Mouse (Mus musculus): Measurements from ENCODE around the gene Gm7544. TPM values are rescaled to one million over a fixed set of nuclear protein-coding genes. Genes with fewer than 3 reads are reported as not detected.
"Not testable (repeated sequence)": the region's sequence is repeated elsewhere in the genome, so short reads cannot be mapped to it uniquely, and the experiment has no call there.

Gm7544 gene
- polyA plus RNA-seq, 1 experiment, result not detected

DNA sequence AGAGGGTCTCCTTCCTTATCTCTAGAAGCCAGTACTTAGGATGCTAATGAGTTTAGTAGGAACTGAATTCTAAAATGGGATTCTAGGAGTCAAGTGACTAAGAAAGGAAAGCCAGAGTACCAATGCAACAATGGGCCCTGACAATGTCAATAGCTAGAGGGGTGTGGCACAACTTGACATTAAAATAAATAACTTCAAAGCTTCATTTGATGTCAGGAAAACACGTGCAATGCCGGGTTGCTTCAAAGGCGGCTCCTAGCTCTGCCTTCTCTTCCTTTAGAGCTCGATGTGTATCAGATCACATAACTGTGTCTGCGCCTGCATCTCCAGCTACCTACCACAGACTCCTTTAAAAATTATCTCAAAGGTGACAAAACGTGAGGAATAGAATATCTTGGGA, 18.1 kb upstream of the Gm7544 start:
- no peak overlapping the region for H3K4me3 ChIP-seq (ENCODE audit: insufficient read depth, low read length)
- TF ChIP-seq CTCF (IDR thresholded peaks at IDR 0.05; ENCODE audit: low read depth, low read length), result no peak
- TF ChIP-seq POLR2A (IDR thresholded peaks at IDR 0.05; ENCODE audit: borderline replicate concordance, low read depth, low read length), result no peak
- H3K4me1 ChIP-seq (ENCODE audit: control insufficient read depth, insufficient read depth, low read length), result peaks cover 5% of the 10 kb centered on the region
- no peak overlapping the region for H3K27ac ChIP-seq (ENCODE audit: insufficient read depth, low read depth, low read length)

- TF ChIP-seq POLR2A (IDR thresholded peaks at IDR 0.05; ENCODE audit: borderline replicate concordance, low read depth, low read length), result no peak
- no peak for TF ChIP-seq CTCF (IDR thresholded peaks at IDR 0.05; ENCODE audit: low read depth, low read length)
- no peak overlapping the region for H3K4me3 ChIP-seq (ENCODE audit: insufficient read depth, low read length)
- peaks cover 5% of the 10 kb centered on the region for H3K4me1 ChIP-seq (ENCODE audit: control insufficient read depth, insufficient read depth, low read length)
- no peak overlapping the region for H3K27ac ChIP-seq (ENCODE audit: insufficient read depth, low read depth, low read length)
Observed at GRCm38 (mm10) chr1:82973244-82973643, 17.4 kb upstream of the Gm7544 start.

DNA sequence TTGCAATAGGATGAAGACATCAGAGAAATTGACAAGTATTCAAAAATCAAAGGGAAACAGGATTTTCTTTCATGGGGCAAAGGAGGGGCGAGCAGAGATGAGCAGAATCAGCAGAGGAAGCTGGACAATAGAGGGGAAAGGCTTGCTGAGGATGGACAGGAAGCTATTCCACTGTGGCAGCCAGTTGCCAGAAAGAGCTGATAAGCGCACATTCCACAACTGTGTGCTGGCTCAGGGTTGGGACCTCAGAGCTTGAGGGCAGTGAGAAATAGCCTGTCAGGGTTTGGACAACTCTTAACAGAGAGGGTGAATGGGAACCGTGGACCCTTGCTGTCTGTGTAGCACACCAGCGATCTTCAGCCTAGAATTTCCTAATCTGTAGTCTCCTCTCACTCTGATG, 16.2 kb upstream of the Gm7544 start:
- Histone ChIP-seq H3K4me1 (ENCODE audit: control insufficient read depth, insufficient read depth, low read length) (peaks cover 5% of the 10 kb centered on the region), H3K4me3 (ENCODE audit: insufficient read depth, low read length) (no peak overlapping the region), H3K27ac (ENCODE audit: insufficient read depth, low read depth, low read length) (no peak overlapping the region)
- TF ChIP-seq POLR2A (IDR thresholded peaks at IDR 0.05; ENCODE audit: borderline replicate concordance, low read depth, low read length) (no peak), CTCF (IDR thresholded peaks at IDR 0.05; ENCODE audit: low read depth, low read length) (no peak)

GRCm38 (mm10) chr1:82966413-82966812, 10.6 kb upstream of the Gm7544 start:
- no peak for TF ChIP-seq POLR2A (IDR thresholded peaks at IDR 0.05; ENCODE audit: borderline replicate concordance, low read depth, low read length)
- no peak for TF ChIP-seq CTCF (IDR thresholded peaks at IDR 0.05; ENCODE audit: low read depth, low read length)
- H3K4me3 ChIP-seq (ENCODE audit: insufficient read depth, low read length), result no peak overlapping the region
- no peaks in the 10 kb centered on the region for H3K4me1 ChIP-seq (ENCODE audit: control insufficient read depth, insufficient read depth, low read length)
- H3K27ac ChIP-seq (ENCODE audit: insufficient read depth, low read depth, low read length), result no peak overlapping the region

GRCm38 (mm10) chr1:82959870-82960385, 4.1 kb upstream of the Gm7544 start, which contains the start of gene Gm47955:
Gene Gm47955 (plus strand): TSS chr1:82960286.
- Histone ChIP-seq H3K27ac (ENCODE audit: insufficient read depth, low read depth, low read length) (no peak within 1 kb of the TSS), H3K4me1 (ENCODE audit: control insufficient read depth, insufficient read depth, low read length) (no peaks in the 10 kb centered on the region), H3K4me3 (ENCODE audit: insufficient read depth, low read length) (no peak within 1 kb of the TSS)
- TF ChIP-seq POLR2A (IDR thresholded peaks at IDR 0.05; ENCODE audit: borderline replicate concordance, low read depth, low read length), result no peak

GRCm38 (mm10) chr1:82948601-82949000, 7.2 kb downstream of the Gm7544 start:
- no peak overlapping the region for H3K4me3 ChIP-seq (ENCODE audit: insufficient read depth, low read length)
- TF ChIP-seq POLR2A (IDR thresholded peaks at IDR 0.05; ENCODE audit: borderline replicate concordance, low read depth, low read length) (no peak), CTCF (IDR thresholded peaks at IDR 0.05; ENCODE audit: low read depth, low read length) (no peak)
- peaks cover 3% of the 10 kb centered on the region for H3K4me1 ChIP-seq (ENCODE audit: control insufficient read depth, insufficient read depth, low read length)
- no peak overlapping the region for H3K27ac ChIP-seq (ENCODE audit: insufficient read depth, low read depth, low read length)

DNA sequence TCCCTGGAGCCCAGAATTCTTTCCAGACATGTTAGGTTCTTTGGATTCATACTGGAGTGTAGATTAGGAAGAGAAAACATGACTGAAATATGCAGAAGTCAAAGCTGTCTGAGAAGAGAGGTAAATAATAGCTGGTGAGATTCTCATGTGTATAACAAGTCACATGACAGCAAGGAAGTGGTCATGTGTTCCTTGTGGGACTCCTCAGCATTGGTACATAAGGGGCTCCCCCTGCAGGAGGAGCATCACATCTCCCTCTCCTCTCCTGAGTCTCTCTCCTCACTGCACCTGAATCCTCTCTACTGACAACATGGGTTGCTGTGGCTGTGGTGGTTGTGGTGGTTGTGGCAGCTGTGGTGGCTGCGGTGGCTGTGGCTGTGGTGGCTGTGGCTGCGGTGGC, 9.8 kb downstream of the Gm7544 start:
- H3K4me1 ChIP-seq (ENCODE audit: control insufficient read depth, insufficient read depth, low read length); H3K27ac ChIP-seq (ENCODE audit: insufficient read depth, low read depth, low read length); H3K4me3 ChIP-seq (ENCODE audit: insufficient read depth, low read length): not testable (repeated sequence)

GRCm38 (mm10) chr1:82943295-82943694, 12.5 kb downstream of the Gm7544 start, which contains the start of gene A030003K21Rik:
Gene A030003K21Rik (minus strand): TSS chr1:82943388.
- H3K27ac ChIP-seq (ENCODE audit: insufficient read depth, low read depth, low read length); H3K4me1 ChIP-seq (ENCODE audit: control insufficient read depth, insufficient read depth, low read length); H3K4me3 ChIP-seq (ENCODE audit: insufficient read depth, low read length): not testable (repeated sequence)

DNA sequence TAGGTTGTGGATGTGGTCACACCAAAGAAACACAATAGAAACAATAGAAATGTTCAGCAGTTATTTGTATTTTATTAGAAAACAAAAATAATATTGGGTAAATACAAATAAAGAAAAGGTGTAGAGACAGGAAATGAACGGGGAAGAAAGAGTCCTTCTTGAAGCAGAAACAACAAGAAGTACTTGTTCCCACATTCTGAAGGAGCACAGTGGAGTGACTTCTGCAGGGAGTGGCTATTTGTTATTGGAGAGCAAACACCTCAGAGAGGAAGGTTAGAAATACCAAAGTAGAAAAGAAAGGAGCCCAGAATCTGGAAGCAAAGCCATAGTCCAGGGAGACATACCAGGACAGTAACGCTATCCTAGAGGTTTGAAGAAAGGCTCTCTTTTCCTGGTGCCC, 13.3 kb downstream of the Gm7544 start:
- not testable (repeated sequence) for H3K4me3 ChIP-seq (ENCODE audit: insufficient read depth, low read length); H3K27ac ChIP-seq (ENCODE audit: insufficient read depth, low read depth, low read length); H3K4me1 ChIP-seq (ENCODE audit: control insufficient read depth, insufficient read depth, low read length)

DNA sequence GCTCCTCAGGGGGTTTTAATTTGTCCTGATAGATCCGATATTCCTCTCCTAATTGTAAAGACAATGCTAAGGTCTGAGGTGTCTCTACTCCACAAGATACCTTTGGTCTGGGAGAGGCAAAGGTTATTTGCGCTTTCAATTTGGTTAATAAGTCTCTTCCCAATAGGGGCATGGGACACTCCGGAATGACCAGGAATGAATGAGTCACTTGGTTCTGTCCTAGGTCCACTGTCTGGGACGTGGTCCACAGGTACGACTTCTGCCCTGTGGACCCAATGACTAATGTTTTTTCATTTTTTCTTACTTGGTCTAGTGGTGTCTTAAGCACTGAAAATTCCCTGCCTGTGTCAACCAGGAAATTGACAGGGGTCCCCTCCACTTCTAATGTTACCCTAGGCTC, 17.1 kb downstream of the Gm7544 start:
- Histone ChIP-seq H3K27ac (ENCODE audit: insufficient read depth, low read depth, low read length) (no peak overlapping the region), H3K4me1 (ENCODE audit: control insufficient read depth, insufficient read depth, low read length) (no peaks in the 10 kb centered on the region), H3K4me3 (ENCODE audit: insufficient read depth, low read length) (no peak overlapping the region)
- TF ChIP-seq CTCF (IDR thresholded peaks at IDR 0.05; ENCODE audit: low read depth, low read length) (no peak), POLR2A (IDR thresholded peaks at IDR 0.05; ENCODE audit: borderline replicate concordance, low read depth, low read length) (no peak)

DNA sequence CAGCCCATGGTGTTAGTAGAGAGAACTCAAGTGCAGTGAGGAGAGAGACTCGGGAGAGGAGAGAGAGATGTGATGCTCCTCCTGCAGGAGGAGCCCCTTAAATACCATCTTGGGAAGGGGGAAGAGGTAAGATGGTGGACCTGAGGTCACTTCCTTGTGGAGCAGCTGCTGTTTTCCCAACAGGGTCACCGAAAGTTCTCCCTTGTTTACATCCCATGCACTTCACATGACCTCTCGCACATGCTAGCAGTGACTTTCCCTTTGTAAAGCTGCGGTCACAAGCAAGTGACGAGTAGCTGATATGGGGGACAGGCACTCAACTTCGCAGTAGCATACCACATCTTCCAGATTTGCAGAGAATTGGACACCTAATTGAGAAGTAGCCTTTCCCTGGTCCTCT, 24.5 kb downstream of the Gm7544 start, which contains the start of gene Gm6217:
TSS of gene Gm6217 (minus strand) at position 74 of the 400 bp plus-strand sequence.
- not testable (repeated sequence) for H3K4me3 ChIP-seq (ENCODE audit: insufficient read depth, low read length); H3K4me1 ChIP-seq (ENCODE audit: control insufficient read depth, insufficient read depth, low read length); H3K27ac ChIP-seq (ENCODE audit: insufficient read depth, low read depth, low read length)

- not testable (repeated sequence) for H3K27ac ChIP-seq (ENCODE audit: insufficient read depth, low read depth, low read length); H3K4me3 ChIP-seq (ENCODE audit: insufficient read depth, low read length); H3K4me1 ChIP-seq (ENCODE audit: control insufficient read depth, insufficient read depth, low read length)
Observed at GRCm38 (mm10) chr1:82930558-82930957, 25.3 kb downstream of the Gm7544 start.

Data from bone marrow macrophage, adult 2 months (primary cell).